Mouse (Mus musculus) thymus, adult 2 months (tissue): Measurements from ENCODE around the gene Gm20388.
A peak's percentile ranks its signal among the peaks of the same experiment; 100 is the strongest.

Source experiments
- CTCF ChIP-seq: fragments of 200-500 bp; IDR thresholded peaks from 2 replicates; pipeline ENCODE4 v1.5.1; 2012; ENCODE audit warnings: mild to moderate bottlenecking, control low read depth, low read length, moderate library complexity, borderline replicate concordance; ENCODE audit not compliant: control insufficient read depth, poor library complexity, insufficient read depth; ENCODE audit errors: extremely low read depth
- POLR2A ChIP-seq: fragments of 200-500 bp; IDR thresholded peaks from 2 replicates; pipeline ENCODE4 v1.6.1; 2012; ENCODE audit warnings: mild to moderate bottlenecking, low read length, control low read depth, moderate library complexity; ENCODE audit not compliant: control insufficient read depth, poor library complexity, insufficient read depth; ENCODE audit errors: extremely low read depth

GRCm38 (mm10) chr8:120697154-120697978, 786.7 kb downstream of the Gm20388 start:
- TF ChIP-seq CTCF (no peak), POLR2A (0 out of 2 replicates have a peak, but pooled peaks have one; percentile 25)
